Mouse (Mus musculus) layer of hippocampus, adult 8-10 months (tissue): ENCODE data around the gene Chst11. TPM values are rescaled to one million over a fixed set of nuclear protein-coding genes. Genes with fewer than 3 reads are reported as not detected.
"Not testable (repeated sequence)": the region's sequence is repeated elsewhere in the genome, so short reads cannot be mapped to it uniquely, and the experiment has no call there.

Experiments
- DNase-seq, 2 experiments: peaks; one replicate each; pipeline ENCODE4 v3.0.0; 2022; ENCODE audit warnings: low spot score in 2 of 2
- total RNA-seq, 4 experiments: library from RNA; stranded (reverse); gene quantifications; 2 replicates each; pipeline ENCODE4 v1.2.4; 2022

The Chst11 gene
- total RNA-seq, 4 experiments from 2014 or later: 50.0 to 55.8 (median 50.9) TPM

DNA sequence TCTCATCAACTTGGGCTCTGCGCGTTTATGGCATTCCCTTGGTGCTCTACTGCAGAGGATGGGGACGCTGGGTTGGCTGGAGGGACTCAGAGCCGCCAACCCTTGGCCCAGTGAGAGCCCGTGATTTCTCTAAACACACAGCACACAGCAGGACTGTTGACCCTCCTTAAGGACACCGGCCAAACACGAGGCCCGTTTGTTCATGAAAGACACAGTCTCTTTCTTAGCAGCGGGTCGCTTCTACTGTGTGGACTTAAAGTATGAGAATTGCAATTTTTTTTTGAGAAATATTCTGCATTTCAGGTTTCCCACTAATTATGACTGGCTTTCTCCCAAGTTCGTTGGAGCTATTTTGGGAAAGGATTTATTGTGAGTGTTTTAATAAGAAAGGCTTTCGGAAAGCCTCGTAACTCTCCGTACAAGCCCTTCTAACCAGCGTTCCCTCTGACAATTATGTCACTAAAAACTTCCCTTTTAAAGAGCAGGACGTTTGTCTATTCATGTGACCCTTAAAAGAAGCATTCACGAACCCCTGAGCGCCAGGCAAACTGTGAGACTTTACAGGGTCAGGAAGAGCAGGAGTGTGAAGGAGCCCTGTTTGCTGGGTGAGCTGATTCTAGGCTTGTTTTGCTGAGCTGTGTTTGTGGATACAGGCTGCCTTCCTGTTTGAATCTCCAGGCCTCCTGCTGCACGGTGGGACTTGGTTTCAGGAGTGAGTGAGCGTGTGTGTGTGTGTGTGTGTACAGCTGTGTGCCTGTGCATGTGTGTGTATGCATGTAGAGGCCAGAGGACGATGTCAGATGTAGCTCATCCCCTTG is 122.8 kb downstream of the Chst11 start:
- DNase-seq: peak in 1 of 2 experiments; percentile 35

DNA sequence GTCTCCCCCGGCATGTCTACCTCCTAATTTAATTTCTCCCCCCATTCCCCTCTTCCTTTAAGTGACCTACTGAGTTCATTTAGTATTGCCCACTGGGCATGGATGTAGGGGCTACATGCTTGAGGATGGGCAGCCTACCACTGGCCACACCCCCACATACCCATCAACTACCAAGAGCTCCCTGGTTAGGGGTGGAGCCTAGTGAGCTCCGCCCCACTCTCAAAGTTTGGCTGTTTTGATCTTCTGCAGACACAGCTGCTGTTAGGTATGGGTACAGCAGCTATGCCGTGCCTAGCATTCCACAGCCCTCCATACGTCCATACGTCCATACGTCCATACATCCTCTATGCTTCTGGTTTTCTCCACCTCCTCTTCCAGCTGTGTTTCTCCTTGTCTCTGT is 123.6 kb downstream of the Chst11 start:
- DNase-seq: no peak

DNA sequence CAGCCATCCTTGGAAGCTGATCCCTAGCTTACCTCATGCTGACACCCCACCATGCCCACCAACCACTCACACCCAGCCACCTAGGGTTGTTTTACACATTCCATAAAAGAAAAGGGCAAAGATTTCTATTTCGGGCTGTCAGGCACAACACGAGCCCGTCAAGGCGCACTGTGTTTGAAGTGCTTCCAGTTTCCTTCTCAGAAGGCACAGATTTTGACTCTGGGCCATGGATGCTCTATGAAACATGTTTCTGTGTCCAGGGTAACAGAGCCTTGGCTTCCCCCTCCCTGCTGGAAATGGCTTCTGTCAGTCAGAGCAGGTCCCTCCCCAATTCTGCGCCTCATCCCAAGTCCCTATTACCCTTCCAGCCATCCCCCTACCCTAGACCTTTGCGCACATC is 125.7 kb downstream of the Chst11 start:
- DNase-seq: peak; percentile 30 to 50

DNA sequence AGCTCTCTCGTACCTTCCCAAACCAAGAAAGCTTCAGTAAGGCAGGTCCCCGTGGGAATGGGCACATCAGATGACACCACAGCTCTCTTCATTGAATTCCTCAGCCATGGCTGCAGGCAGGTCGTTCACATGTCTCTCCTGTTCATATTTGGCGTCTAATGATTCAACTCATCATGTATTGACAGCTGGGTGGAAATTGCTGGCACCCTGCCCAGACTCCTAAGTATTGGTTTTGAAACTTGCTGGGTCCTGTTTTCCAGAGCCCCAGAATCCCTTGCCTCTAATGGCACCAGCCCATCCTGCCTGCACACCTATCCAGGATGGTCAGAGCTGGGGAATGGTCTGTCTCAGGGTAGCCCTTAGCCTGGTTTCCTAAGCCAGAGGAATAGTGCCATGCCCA is 127.0 kb downstream of the Chst11 start:
- DNase-seq: peak in 1 of 2 experiments; percentile 39

DNA sequence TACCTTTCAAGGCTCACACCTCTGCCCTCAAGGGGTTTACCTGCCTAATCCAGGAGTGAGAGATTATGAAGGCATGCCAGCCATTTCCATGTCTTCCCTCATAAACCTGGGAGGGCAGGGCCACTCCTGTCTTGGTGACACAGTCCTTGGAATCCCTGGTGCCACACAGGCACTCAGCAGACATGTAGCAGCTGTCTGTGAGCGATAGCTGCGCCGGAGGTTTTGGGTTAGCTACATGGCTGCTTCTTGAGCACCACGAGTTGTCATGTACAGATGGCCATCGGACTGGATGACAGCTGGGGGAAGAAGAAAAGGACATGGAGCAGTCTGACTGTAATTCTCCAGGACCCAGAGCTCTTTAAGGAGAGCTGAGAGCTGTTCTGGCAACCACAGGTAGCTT is 129.3 kb downstream of the Chst11 start:
- DNase-seq: no peak

DNA sequence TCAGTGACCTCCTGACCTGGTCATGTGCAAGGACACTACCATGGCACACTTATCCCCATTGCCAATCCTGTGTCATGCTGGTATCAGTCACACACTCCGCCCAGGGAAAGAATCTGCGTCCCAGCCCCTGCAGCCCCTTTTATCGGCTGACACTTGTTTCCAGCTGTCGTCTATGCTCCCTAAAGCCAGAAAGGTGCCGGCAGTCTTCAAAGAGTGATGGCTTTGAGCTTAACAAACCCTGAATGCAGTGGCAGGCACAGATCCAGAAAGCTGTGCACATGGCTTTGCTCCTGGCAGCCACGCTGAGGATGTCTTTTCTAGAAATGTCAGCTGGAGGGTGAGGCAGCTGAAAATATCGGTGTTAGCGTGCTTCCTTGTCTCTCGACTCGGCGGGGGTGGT is 131.6 kb downstream of the Chst11 start:
- no peak for DNase-seq

DNA sequence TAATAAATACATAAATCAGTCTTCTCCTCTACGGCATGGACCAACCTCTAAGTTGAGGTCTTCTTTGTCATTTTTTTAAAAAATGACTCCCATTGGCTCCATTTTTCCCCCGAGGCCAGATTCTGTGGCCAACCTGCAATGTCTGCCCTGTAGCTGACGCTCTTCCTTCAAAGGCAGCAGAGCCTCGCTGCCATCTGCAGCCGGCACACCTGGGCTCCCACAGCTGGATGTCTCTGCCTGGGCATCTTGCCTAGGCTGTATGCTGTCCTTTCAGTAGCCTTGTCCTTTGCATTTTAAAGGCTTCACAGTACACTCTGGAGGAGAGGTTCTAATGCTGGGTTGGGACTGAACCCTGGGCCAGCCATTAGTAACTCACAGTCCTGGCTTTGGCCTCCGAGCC is 132.6 kb downstream of the Chst11 start:
- DNase-seq: no peak

DNA sequence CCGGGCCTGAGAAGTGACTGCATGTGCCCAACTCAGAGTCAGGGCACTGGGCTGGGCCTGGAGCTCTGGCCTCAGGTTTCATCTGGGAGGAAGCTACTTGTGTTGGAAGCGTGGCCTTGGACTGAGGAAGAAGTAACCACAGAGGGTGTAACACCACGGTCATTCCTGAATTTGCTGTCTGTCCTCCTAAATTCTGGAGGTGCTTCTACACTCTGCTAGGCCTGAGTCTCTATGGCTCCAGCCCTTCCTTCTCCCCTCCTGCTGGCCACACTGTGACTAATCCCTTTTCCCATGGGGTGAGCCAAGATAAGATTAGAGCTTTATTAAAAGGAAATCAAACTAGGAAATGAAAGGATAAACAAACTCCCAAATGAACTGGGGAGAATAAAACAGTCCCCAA is 133.3 kb downstream of the Chst11 start:
- no peak for DNase-seq

DNA sequence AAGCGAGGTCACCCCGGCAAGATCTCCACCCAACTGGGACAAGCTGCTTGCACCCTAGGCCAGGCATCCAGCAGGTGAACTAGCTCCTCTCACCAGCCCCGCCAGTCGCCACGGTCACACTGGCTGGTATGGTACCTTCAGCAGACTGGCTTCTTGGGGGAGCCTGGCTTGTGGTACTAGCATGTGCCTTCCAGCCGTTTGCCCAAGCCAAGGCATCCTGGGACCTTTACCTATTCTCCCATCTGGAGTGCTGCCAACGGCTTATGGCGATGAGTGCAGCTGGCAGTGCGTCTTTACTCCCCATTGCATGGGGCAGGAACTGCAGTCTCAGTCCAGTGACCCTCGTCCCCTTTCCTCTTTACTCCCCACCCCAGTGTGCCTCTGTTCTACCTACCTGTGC is 133.7 kb downstream of the Chst11 start:
- no peak for DNase-seq

DNA sequence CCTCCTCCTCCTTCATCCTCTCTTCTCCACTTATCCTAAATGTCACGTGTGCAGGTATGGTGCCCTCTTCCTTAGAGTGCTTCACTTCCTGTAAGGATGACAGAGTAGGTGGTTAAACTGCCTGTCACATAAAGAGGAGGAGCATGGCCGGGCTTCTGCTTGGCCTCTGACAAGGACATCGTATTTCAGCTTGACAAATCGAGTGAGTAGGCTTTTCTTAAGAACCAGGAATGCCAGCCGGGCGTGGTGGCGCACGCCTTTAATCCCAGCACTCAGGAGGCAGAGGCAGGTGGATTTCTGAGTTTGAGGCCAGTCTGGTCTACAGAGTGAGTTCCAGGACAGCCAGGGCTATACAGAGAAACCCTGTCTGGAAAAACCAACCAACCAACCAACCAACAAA is 134.2 kb downstream of the Chst11 start:
- not testable (repeated sequence) for DNase-seq

DNA sequence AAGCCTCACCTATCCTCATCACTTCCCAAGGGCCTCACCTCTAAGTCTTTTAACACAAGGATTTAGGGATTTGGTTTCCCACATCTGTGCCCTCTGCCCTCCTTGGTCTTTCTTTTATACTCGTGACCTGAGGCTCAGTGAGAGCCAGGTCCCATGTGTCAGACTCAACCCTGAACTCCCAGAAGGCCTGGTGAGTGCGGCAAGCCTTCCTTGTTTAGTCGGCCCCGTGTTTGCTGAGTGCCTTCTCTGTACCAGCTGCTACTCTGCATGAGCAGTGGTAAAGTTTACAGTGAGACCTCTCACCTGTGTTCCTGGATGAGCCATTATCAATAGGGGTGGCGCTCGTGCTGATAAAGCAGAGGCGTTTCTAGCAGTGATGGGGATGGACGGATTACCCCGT is 134.6 kb downstream of the Chst11 start:
- no peak for DNase-seq

DNA sequence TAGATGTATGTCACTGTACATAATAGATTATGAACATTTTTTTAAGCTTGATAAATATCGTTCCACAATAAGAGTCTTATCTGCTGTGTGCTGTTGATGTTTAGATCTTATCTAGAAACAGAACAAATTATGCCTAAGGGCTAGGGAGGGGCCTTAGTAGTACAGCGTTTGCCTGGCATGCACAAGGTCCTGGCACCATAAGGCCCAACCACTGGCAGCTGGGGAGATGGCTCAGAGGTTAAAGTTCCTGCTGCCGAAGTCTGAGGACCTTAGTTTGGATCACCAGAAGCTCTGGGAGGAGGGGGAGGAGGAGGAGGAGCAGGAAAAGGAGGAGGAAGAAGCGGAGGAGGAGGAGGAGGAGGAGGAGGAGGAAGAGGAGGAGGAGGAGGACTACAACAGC is 135.6 kb downstream of the Chst11 start:
- DNase-seq: no peak

DNA sequence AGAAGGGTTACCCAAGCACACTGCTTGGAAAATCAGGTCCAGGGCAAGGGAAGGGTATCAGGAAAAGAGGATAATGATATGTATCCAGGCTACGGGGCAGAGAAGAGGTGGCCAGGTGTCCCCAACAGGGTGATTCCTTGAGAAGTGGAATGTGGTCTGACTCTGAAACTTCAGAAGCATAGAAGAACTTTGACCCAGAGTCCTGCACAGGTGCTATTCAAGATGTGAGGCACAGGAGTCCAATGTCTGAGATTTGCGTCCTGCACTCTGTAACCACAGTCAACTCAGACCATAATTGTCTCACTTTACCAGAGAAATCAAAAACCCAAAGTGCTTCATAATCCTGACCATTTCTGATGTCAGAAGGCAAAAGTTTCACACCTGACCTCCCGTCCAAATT is 139.3 kb downstream of the Chst11 start:
- DNase-seq: no peak

DNA sequence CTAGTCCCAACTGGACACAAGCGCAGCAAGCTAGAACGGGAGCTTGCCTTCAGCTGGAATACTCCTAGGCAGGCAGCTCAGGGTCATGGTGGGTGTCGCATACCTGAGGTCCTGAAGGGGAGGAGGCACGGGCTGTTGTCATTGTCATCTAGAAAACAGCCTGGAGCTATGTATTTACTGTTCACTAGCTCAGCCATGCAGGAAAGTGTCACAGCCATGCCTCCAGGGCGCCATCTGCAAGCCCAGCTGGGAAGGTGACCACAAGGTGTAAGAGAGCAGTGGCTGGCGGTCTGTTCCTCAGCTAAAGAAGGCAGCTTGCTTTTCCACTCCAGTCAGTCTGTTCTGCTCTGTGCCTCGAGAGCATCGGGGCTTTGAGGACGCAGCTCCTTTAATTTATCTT is 141.1 kb downstream of the Chst11 start:
- no peak for DNase-seq

DNA sequence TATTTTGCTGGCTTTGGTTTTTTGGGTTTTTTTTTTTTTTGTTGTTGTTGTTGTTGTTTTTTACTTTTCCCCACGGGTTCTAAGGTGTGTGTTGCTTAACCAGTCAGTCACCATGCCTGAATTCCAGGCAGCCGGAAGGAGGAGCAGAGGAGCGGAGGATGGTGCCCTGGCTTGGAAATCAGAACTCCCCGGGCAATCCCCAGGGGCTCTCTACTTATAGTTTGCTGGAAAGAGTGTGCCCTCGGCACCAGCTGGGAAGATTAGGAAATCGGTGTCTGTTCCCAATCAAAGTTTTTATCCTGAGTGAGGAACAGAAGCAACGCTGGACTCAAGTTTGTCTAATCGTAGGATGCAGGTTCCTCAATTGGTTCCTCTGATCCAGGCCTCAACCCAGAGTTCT is 143.1 kb downstream of the Chst11 start:
- no peak for DNase-seq

DNA sequence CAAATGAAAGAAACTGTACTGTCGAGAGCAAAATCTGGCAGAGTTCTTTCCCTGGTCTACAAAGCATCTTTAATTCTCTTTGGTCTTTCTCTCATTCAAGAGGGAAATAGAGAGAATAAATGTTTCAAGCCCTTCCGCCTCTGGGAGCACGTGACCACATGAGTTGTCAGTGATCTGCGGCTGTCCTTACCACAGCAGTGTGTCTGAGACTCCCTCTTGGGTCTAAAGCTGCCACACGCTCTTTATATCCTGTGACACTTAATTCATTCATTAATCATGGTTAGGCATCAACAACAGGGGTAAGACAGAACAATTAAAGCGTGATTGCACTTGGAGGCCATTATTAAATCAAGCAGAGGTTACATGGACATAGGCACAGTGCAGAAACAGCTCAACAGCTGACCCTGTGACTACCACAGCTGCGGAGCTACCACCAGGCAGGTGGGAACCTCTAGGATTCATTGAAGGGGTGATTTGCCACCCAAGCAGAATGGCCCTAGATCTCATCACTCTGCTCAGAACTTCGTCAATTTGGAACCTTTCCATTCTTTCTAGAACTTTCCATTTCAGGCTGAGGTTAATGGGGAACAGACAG is 144.4 kb downstream of the Chst11 start:
- DNase-seq: no peak

DNA sequence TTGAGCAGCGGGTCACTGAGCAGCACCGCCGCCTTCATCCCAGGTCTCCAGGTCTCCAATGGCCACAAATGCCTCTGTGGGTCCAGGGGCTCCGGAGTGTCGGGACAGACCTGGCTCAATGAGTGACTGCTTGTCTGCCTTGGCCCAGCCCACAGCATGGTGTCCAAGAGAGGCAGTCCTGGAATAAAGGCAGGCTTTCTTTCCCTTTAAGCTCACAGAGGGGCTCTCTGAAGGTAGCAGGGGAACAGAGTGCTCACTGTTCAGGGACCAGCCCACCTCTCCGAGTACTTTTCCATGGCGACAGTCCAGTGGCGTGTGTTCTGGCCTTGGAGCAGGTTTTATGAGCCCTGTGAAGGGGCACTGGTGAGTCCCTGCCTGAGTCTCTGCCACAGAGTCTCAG is 145.3 kb downstream of the Chst11 start:
- DNase-seq: peak in 1 of 2 experiments; percentile 52

DNA sequence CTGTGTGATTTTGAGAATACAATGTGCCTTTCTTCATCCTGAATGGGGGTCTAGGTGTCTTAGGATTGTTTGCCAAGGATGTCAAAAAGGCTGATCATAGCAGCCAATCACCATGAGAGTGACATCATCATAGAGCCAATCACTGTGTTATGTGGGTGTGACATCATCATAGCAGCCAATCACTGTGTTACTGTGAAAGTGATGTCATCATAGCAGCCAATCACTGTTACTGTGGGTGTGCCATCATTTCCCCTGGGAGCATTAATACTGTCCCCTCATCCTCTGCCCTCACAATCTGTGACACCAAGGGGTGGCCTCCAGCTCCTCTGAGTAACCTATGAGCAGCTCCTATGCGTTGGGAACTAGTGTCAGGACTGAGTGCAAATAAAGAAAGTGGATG is 146.6 kb downstream of the Chst11 start:
- DNase-seq: no peak

DNA sequence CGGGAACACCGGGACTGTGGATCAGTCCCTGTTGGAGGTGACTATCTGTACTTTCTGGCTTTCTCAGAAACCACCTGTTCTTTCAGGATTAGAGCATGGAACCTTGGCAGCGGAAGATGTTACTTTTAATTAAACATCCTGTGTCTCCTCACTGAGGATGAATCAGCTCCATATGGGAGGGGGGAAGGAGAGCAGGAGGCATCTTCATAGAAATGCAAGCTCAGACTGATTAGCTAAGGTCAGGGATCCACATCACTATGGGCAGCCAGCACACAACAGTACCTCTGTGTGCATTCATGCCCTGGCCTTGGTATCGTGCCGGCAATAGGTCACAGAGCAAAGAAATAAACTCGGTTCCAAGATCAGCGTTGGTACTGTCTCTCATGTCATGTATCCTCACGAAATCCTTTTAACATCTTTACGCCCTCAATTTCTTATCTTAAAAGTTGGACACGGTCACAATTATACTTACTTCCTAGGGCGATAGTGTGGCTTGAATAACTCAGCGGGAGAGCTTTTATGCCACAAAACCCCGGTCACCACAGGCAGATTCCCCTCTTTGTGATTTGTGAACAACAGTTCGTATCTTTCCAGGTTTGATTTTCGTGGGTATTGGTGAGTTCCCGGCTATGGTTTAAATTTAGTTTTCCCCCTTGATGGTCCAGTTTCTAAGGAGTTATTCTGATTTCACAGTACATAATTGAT is 148.7 kb downstream of the Chst11 start:
- DNase-seq: peak; percentile 32 to 37

DNA sequence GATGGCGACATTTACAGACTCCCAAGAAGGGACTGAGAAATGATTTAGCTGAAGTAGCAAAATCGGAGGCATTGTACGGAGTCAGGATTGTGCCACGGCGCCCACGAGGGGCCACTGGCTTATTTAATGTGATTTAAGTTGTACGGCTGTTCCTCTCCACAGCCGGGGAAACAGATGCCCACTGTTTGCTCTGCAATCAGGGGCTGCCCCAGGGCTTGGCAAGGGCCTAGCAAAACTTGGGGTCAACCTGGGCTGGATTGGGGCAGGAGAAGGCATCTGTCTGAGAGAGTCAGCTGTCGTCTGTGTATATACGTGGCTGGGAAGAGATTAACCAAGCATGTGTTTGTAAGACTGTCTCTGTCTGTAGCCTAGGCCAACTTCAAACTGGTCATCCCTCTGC is 149.6 kb downstream of the Chst11 start:
- no peak for DNase-seq

DNA sequence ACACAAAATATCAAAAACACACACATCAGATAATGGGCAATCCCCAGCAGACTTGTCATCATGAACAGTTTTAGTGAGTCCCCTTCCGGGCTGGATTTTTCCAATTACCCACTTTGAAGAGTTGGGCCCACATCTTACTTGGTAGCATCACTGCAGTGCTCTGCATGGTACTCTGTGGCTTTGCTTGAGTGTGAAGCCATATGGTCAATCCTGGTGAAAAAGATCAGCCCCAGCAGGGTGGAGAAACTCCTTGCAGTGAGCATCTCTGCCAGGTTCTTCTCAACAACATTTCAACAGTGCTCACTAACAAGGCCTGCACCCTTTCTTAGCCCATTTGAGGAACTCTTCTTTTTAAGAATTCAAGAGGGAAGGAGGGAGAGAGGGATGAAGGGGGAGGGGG is 150.7 kb downstream of the Chst11 start:
- DNase-seq: no peak

DNA sequence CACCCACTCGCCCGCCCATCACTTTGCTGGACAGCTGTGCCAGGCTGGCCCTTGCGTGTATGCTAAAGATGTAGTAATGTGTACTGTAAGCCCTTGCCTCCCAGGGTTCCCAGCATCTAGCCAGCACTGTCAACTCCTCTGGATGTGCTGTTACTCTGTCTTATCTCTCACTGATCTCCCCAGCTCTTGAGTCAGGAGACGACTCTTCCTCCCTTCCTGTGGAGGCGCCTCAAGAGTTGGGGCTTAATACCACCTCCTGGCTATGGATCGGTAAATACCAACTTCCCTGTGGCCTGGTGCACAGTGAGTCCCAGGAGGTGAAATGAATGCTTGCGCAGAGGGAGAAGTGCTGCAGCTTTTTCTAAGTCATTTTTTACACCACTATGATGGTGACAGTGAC is 151.8 kb downstream of the Chst11 start:
- no peak for DNase-seq

DNA sequence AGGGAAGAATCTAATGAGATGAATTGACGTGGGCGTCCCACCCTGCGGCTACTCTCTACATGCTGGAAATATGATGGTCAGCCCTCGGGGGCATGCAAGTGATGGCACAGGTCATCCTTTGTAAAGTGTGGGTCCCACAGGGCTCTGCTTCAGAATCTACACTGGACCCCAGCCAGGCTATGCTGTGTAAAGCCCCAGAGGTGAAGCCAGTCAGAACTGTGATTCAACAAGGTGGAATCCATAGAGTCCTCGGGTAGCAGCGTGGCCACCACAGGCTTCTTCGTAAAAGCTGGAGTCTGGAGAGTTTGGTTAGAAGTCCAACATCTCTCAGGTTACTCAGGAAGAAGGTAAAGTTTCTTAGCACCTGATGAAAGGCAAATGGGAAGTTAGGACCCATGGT is 154.0 kb downstream of the Chst11 start:
- DNase-seq: no peak
